Mouse (Mus musculus) right cerebral cortex, adult 18-20 months (tissue): ENCODE data around the gene Lrrc74b.
"Not testable (repeated sequence)": the region's sequence is repeated elsewhere in the genome, so short reads cannot be mapped to it uniquely, and the experiment has no call there.

Source experiments
- DNase-seq: peaks from one replicate; pipeline ENCODE4 v3.0.0; 2022; ENCODE audit warnings: mixed read lengths

The Lrrc74b gene

GRCm38 (mm10) chr16:17542632-17543031 is 18.4 kb downstream of the Lrrc74b start:
- no peak for DNase-seq

- no peak for DNase-seq
Measured at GRCm38 (mm10) chr16:17536584-17536983, 24.5 kb downstream of the Lrrc74b start.

GRCm38 (mm10) chr16:17532676-17533329 is 28.2 kb downstream of the Lrrc74b start:
- DNase-seq = no peak

- no peak for DNase-seq
Measured at GRCm38 (mm10) chr16:17532271-17532670, 28.8 kb downstream of the Lrrc74b start.

- DNase-seq = peak; percentile 97
Measured at GRCm38 (mm10) chr16:17530640-17531288, 30.3 kb downstream of the Lrrc74b start, which contains the start of gene Thap7. Gene Thap7, minus strand, starts transcription at chr16:17531136.

GRCm38 (mm10) chr16:17529981-17530586 is 31.0 kb downstream of the Lrrc74b start:
- no peak for DNase-seq

- no peak for DNase-seq
Measured at GRCm38 (mm10) chr16:17528276-17528675, 32.8 kb downstream of the Lrrc74b start.

- DNase-seq = no peak
Measured at GRCm38 (mm10) chr16:17527606-17528005, 33.4 kb downstream of the Lrrc74b start.

GRCm38 (mm10) chr16:17526223-17526622 is 34.8 kb downstream of the Lrrc74b start:
- no peak for DNase-seq

- DNase-seq = no peak
Measured at GRCm38 (mm10) chr16:17525524-17525923, 35.5 kb downstream of the Lrrc74b start.

- DNase-seq = no peak
Measured at GRCm38 (mm10) chr16:17524156-17524555, 36.9 kb downstream of the Lrrc74b start.

GRCm38 (mm10) chr16:17518910-17519309 is 42.1 kb downstream of the Lrrc74b start:
- no peak for DNase-seq

GRCm38 (mm10) chr16:17511431-17511830 is 49.6 kb downstream of the Lrrc74b start:
- no peak for DNase-seq

GRCm38 (mm10) chr16:17510686-17511085 is 50.4 kb downstream of the Lrrc74b start:
- DNase-seq = no peak

GRCm38 (mm10) chr16:17510143-17510542 is 50.9 kb downstream of the Lrrc74b start:
- DNase-seq = no peak

- no peak for DNase-seq
Measured at GRCm38 (mm10) chr16:17509240-17509597, 51.8 kb downstream of the Lrrc74b start.

- peak; percentile 92 for DNase-seq
Measured at GRCm38 (mm10) chr16:17508546-17509239, 52.4 kb downstream of the Lrrc74b start, which contains the start of gene Lztr1. Gene Lztr1, plus strand, starts transcription at chr16:17508688.

- not testable (repeated sequence) for DNase-seq
Measured at GRCm38 (mm10) chr16:17508031-17508430, 53.0 kb downstream of the Lrrc74b start.

GRCm38 (mm10) chr16:17507018-17507552 is 54.0 kb downstream of the Lrrc74b start:
- DNase-seq = no peak

- DNase-seq = peak; percentile 63
Measured at GRCm38 (mm10) chr16:17502681-17503080, 58.4 kb downstream of the Lrrc74b start.

- no peak for DNase-seq
Measured at GRCm38 (mm10) chr16:17499249-17499883, 61.7 kb downstream of the Lrrc74b start.

GRCm38 (mm10) chr16:17496499-17497305 is 64.3 kb downstream of the Lrrc74b start:
- peak; percentile 92 for DNase-seq
